Mouse (Mus musculus) left cerebral cortex, adult 11 months (tissue): ENCODE results near the gene Megf6.

Experiments used
- DNase-seq: peaks from one replicate; pipeline ENCODE4 v3.0.0; 2022; ENCODE audit warnings: low spot score

The Megf6 gene

GRCm38 (mm10) chr4:154170506-154171150 lies at the start of gene Megf6:
Gene Megf6 (plus strand): TSS chr4:154170730.
- no peak for DNase-seq

- no peak for DNase-seq
These were observed 48.7 kb upstream of the Megf6 start for GRCm38 (mm10) chr4:154121800-154122199.

GRCm38 (mm10) chr4:154122374-154122773 lies 48.2 kb upstream of the Megf6 start:
- DNase-seq: no peak

- no peak for DNase-seq
These were observed 47.0 kb upstream of the Megf6 start for GRCm38 (mm10) chr4:154123553-154123952.

GRCm38 (mm10) chr4:154125202-154125601 lies 45.3 kb upstream of the Megf6 start:
- DNase-seq: no peak

GRCm38 (mm10) chr4:154127273-154127672 lies 43.3 kb upstream of the Megf6 start:
- DNase-seq: no peak

GRCm38 (mm10) chr4:154129950-154130349 lies 40.6 kb upstream of the Megf6 start:
- no peak for DNase-seq

GRCm38 (mm10) chr4:154131894-154132293 lies 38.6 kb upstream of the Megf6 start:
- no peak for DNase-seq

- no peak for DNase-seq
These were observed 35.7 kb upstream of the Megf6 start for GRCm38 (mm10) chr4:154134803-154135202.

GRCm38 (mm10) chr4:154137139-154137538 lies 33.4 kb upstream of the Megf6 start:
- no peak for DNase-seq

GRCm38 (mm10) chr4:154139671-154140181 lies 30.8 kb upstream of the Megf6 start:
- no peak for DNase-seq

- no peak for DNase-seq
These were observed 30.5 kb upstream of the Megf6 start, which contains the start of gene Trp73 for GRCm38 (mm10) chr4:154140182-154140212. Gene Trp73 (minus strand): TSS chr4:154140208.

- no peak for DNase-seq
These were observed 30.1 kb upstream of the Megf6 start for GRCm38 (mm10) chr4:154140213-154141008.

GRCm38 (mm10) chr4:154141009-154141867 lies 29.3 kb upstream of the Megf6 start:
- DNase-seq: no peak

- no peak for DNase-seq
These were observed 28.1 kb upstream of the Megf6 start, which contains the start of gene Wrap73 for GRCm38 (mm10) chr4:154142211-154143040. Gene Wrap73 (plus strand): TSS chr4:154142372.

GRCm38 (mm10) chr4:154144712-154145111 lies 25.8 kb upstream of the Megf6 start:
- DNase-seq: no peak

- DNase-seq: no peak
These were observed 24.2 kb upstream of the Megf6 start for GRCm38 (mm10) chr4:154146342-154146741.

GRCm38 (mm10) chr4:154154104-154154503 lies 16.4 kb upstream of the Megf6 start:
- DNase-seq: no peak

GRCm38 (mm10) chr4:154156050-154156449 lies 14.5 kb upstream of the Megf6 start:
- no peak for DNase-seq

GRCm38 (mm10) chr4:154157970-154158662 lies 12.4 kb upstream of the Megf6 start:
- no peak for DNase-seq

GRCm38 (mm10) chr4:154159002-154159401 lies 11.5 kb upstream of the Megf6 start:
- peak; percentile 76 for DNase-seq
